Mouse (Mus musculus): ENCODE data around the gene Gucd1. TPM values are rescaled to one million over a fixed set of nuclear protein-coding genes. Genes with fewer than 3 reads are reported as not detected.

Gene Gucd1
- total and polyA plus RNA-seq, 3 experiments = 16.8 to 19.0 (median 18.0) TPM

GRCm38 (mm10) chr10:75445030-75445429 is 72.7 kb downstream of the Gucd1 start:
- Histone ChIP-seq H3K9ac (ENCODE audit: insufficient read depth, low read depth) (no peak overlapping the region), H3K9me3 (replicated peaks; ENCODE audit: low read length) (no peaks in the 10 kb centered on the region), H3K27ac (ENCODE audit: insufficient read depth, low read depth) (no peak overlapping the region), H3K4me2 (ENCODE audit: insufficient read depth, low read depth, poor library complexity, severe bottlenecking) (no peak overlapping the region), H3K36me3 (replicated peaks in 1 of 2; ENCODE audit: control insufficient read depth in 1 of 2, insufficient read depth in 1 of 2, low read length in 1 of 2) (no peaks in the 10 kb centered on the region), H3K4me3 (replicated peaks in 1 of 3; ENCODE audit: low read depth in 2 of 3, low read length in 2 of 3, poor library complexity in 1 of 3) (no peak overlapping the region), H3K79me2 (replicated peaks; ENCODE audit: control insufficient read depth, extremely low read depth, insufficient read depth, poor library complexity, severe bottlenecking) (no peaks in the 10 kb centered on the region), H3K4me1 (ENCODE audit: control insufficient read depth in 1 of 2, insufficient read depth in 2 of 2) (peaks cover 20 to 52% of the 10 kb centered on the region in 2 experiments), H3K27me3 (replicated peaks) (no peaks in the 10 kb centered on the region)
- dilution Hi-C loops (cut with MboI; ENCODE audit: extremely low pct_ligation_motif_present, extremely low pct_unique_long_range_greater_than_20kb, low sequenced_read_pairs) = no loop called here
- TF ChIP-seq ZNF384 (IDR thresholded peaks at IDR 0.05; ENCODE audit: low read depth, low read length) (no peak), MAZ (IDR thresholded peaks at IDR 0.05; ENCODE audit: low read depth, low read length) (no peak), ZC3H11A (IDR thresholded peaks at IDR 0.05; ENCODE audit: low read depth, low read length) (no peak), BHLHE40 (IDR thresholded peaks at IDR 0.05; ENCODE audit: low read depth, low read length) (no peak), MYC (IDR thresholded peaks at IDR 0.05; ENCODE audit: low read depth, low read length) (no peak), CHD1 (IDR thresholded peaks at IDR 0.05; ENCODE audit: low read depth, low read length) (no peak), E2F4 (IDR thresholded peaks at IDR 0.05; ENCODE audit: insufficient replicate concordance, low read depth, low read length) (no peak), ZMIZ1 (IDR thresholded peaks at IDR 0.05; ENCODE audit: low read depth, low read length) (no peak), MAX (IDR thresholded peaks at IDR 0.05; ENCODE audit: low read length) (no peak), MEF2A (IDR thresholded peaks at IDR 0.05; ENCODE audit: borderline replicate concordance, low read depth, low read length) (no peak), TBP (conservative IDR thresholded peaks at IDR 0.05; ENCODE audit: low read depth, low read length) (no peak), ETS1 (conservative IDR thresholded peaks at IDR 0.05; ENCODE audit: low read depth, low read length) (no peak), PAX5 (IDR thresholded peaks at IDR 0.05; ENCODE audit: low read length) (no peak), IRF4 (IDR thresholded peaks at IDR 0.05; ENCODE audit: low read depth, low read length) (no peak)
- in situ Hi-C loops (cut with MboI; ENCODE audit: low pct_ligation_motif_present, low pct_unique_long_range_greater_than_20kb, low sequenced_read_pairs) = loop anchor here (5.0 to 10.0 kb wide), 2 partner anchors 37 to 60 kb away; no protein-coding TSS in a partner anchor
- DNase-seq (ENCODE audit: extremely low read depth) = no peak

- Histone ChIP-seq H3K9ac (ENCODE audit: insufficient read depth, low read depth) (no peak overlapping the region), H3K9me3 (replicated peaks; ENCODE audit: low read length) (no peaks in the 10 kb centered on the region), H3K4me2 (ENCODE audit: insufficient read depth, low read depth, poor library complexity, severe bottlenecking) (no peak overlapping the region), H3K4me1 (ENCODE audit: control insufficient read depth in 1 of 2, insufficient read depth in 2 of 2) (peaks cover 20 to 52% of the 10 kb centered on the region in 2 experiments), H3K27ac (ENCODE audit: insufficient read depth, low read depth) (no peak overlapping the region), H3K27me3 (replicated peaks) (no peaks in the 10 kb centered on the region), H3K4me3 (replicated peaks in 1 of 3; ENCODE audit: low read depth in 2 of 3, low read length in 2 of 3, poor library complexity in 1 of 3) (no peak overlapping the region), H3K36me3 (replicated peaks in 1 of 2; ENCODE audit: control insufficient read depth in 1 of 2, insufficient read depth in 1 of 2, low read length in 1 of 2) (no peaks in the 10 kb centered on the region), H3K79me2 (replicated peaks; ENCODE audit: control insufficient read depth, extremely low read depth, insufficient read depth, poor library complexity, severe bottlenecking) (no peaks in the 10 kb centered on the region)
- dilution Hi-C loops (cut with MboI; ENCODE audit: extremely low pct_ligation_motif_present, extremely low pct_unique_long_range_greater_than_20kb, low sequenced_read_pairs) (no loop called here), in situ Hi-C loops (cut with MboI; ENCODE audit: low pct_ligation_motif_present, low pct_unique_long_range_greater_than_20kb, low sequenced_read_pairs) (loop anchor here (10.0 kb wide), 1 partner anchor 61 kb away; no protein-coding TSS in a partner anchor)
- no peak for DNase-seq (ENCODE audit: extremely low read depth)
- TF ChIP-seq TBP (conservative IDR thresholded peaks at IDR 0.05; ENCODE audit: low read depth, low read length) (no peak), PAX5 (IDR thresholded peaks at IDR 0.05; ENCODE audit: low read length) (no peak), ZNF384 (IDR thresholded peaks at IDR 0.05; ENCODE audit: low read depth, low read length) (no peak), POLR2A (IDR thresholded peaks at IDR 0.05; ENCODE audit: low read depth, low read length) (no peak), MXI1 (IDR thresholded peaks at IDR 0.05; ENCODE audit: low read depth, low read length) (no peak), SIN3A (IDR thresholded peaks at IDR 0.05; ENCODE audit: low read length) (no peak), EP300 (IDR thresholded peaks at IDR 0.05; ENCODE audit: low read length) (no peak), MAFK (IDR thresholded peaks at IDR 0.05; ENCODE audit: insufficient replicate concordance, low read length) (no peak), E2F4 (IDR thresholded peaks at IDR 0.05; ENCODE audit: insufficient replicate concordance, low read depth, low read length) (no peak), JUN (IDR thresholded peaks at IDR 0.05; ENCODE audit: insufficient read depth, low read depth, low read length) (no peak), KAT2A (IDR thresholded peaks at IDR 0.05; ENCODE audit: insufficient replicate concordance, low read length) (no peak)
Measured at GRCm38 (mm10) chr10:75444111-75444826, 73.5 kb downstream of the Gucd1 start.

Data from CH12.LX (cell line).